Mouse (Mus musculus) heart, adult 2 months (tissue): ENCODE data around the gene Kank2. TPM values are rescaled to one million over a fixed set of nuclear protein-coding genes. Genes with fewer than 3 reads are reported as not detected.
A peak's percentile ranks its signal among the peaks of the same experiment; 100 is the strongest.
"Not testable (repeated sequence)": the region's sequence is repeated elsewhere in the genome, so short reads cannot be mapped to it uniquely, and the experiment has no call there.

ENCODE experiments used
- DNase-seq, 2 experiments: peaks; one replicate each; pipeline ENCODE4 v3.0.0; 2021
- H3K27ac ChIP-seq: fragments of 200-600 bp; 2 replicates; pipeline ENCODE4 v1.8.1; 2022
- H3K27me3 ChIP-seq: fragments of 200-500 bp; 2 replicates; pipeline ENCODE4 v1.6.1; 2012; ENCODE audit warnings: mild to moderate bottlenecking, low read length, inconsistent platforms, mixed read lengths; ENCODE audit not compliant: control insufficient read depth, insufficient read depth
- H3K36me3 ChIP-seq: fragments of 200-500 bp; 2 replicates; pipeline ENCODE4 v1.6.1; 2012; ENCODE audit warnings: low read length, inconsistent platforms; ENCODE audit not compliant: control insufficient read depth, insufficient read depth
- H3K4me1 ChIP-seq: fragments of 200-500 bp; 2 replicates; pipeline ENCODE4 v1.6.1; 2011; ENCODE audit warnings: low read length; ENCODE audit not compliant: control insufficient read depth, insufficient read depth
- H3K4me3 ChIP-seq: fragments of 200-600 bp; 2 replicates; pipeline ENCODE4 v1.8.1; 2022
- H3K79me2 ChIP-seq: fragments of 200-500 bp; replicated peaks from 2 replicates; pipeline ENCODE4 v1.6.1; 2012; ENCODE audit warnings: mild to moderate bottlenecking, inconsistent platforms, low read length, moderate library complexity, mixed read lengths; ENCODE audit not compliant: control insufficient read depth, insufficient read depth
- H3K9ac ChIP-seq: fragments of 200-500 bp; 2 replicates; pipeline ENCODE4 v1.6.1; 2012; ENCODE audit warnings: low read depth, mild to moderate bottlenecking, control low read depth, inconsistent platforms, low read length, mixed read lengths
- CTCF ChIP-seq: fragments of 200-600 bp; IDR thresholded peaks from 2 replicates; pipeline ENCODE4 v1.8.1; 2022; ENCODE audit warnings: antibody characterized with exemption, mild to moderate bottlenecking, moderate library complexity
- EP300 ChIP-seq: fragments of 200-500 bp; IDR thresholded peaks from 2 replicates; pipeline ENCODE4 v1.6.1; 2011; ENCODE audit warnings: low read depth, low read length, control low read depth; ENCODE audit not compliant: insufficient read depth
- POLR2A ChIP-seq: fragments of 200-500 bp; IDR thresholded peaks from 2 replicates; pipeline ENCODE4 v1.6.1; 2011; ENCODE audit warnings: mild to moderate bottlenecking, low read depth, low read length, control low read depth; ENCODE audit not compliant: insufficient read depth
- WGBS: fragments of 180-500 bp; shearing (Covaris S2); methylation state at CpG from one replicate; pipeline ENCODE4 v1.1.7; 2018; 5-methylcytosine and 5-hydroxymethylcytosine counted together
- intact Hi-C: fragments of 180-260 bp; cut with DNase I; formaldehyde crosslinking; loops from one replicate; pipeline ENCODE4 v1.15.1; 2025
- polyA plus RNA-seq: library from polyadenylated mRNA; depleted of rRNA; stranded (reverse); fragments of >200 nt; gene quantifications from 2 replicates; pipeline ENCODE4 v1.2.3, GENCODE M21; 2012
- total RNA-seq, 2 experiments: library from RNA; stranded (reverse); gene quantifications; 2 replicates each; pipeline ENCODE4 v1.2.3; 2021

Kank2 gene
- total and polyA plus RNA-seq, 3 experiments = 45.3 to 62.9 (median 57.3) TPM

DNA sequence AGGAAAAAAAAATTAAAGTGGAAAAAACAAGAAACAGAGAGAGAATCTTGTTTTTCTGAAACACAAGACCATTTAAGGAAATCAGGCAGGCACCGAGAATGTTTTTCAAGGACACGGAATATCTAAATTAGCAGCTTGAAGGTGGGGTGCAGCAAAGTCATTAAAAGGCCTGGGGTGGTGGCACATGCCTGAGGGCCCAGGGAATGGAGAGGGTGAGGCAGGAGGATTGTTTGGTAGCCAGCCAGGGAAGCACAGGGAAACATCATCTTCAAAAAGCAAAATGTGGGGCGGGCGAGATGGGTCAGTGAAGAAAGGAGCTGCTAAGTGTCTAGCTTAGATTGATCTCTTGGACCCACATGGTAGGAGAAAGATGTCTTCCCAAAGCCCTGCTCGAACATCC, 10.9 kb downstream of the Kank2 start:
- 64% methylated on average over 5 of the region's 5 CpGs for WGBS
- intact Hi-C loops = loop anchor here (1.0 kb wide), 1 partner anchor 17 kb away; no protein-coding TSS in a partner anchor
- TF ChIP-seq CTCF (no peak), POLR2A (no peak), EP300 (no peak)
- Histone ChIP-seq H3K79me2 (peaks cover 1% of the 10 kb centered on the region; the same call in 1 of the 2 replicates), H3K36me3 (peaks cover 8% of the 10 kb centered on the region; the same call in 1 of the 2 replicates), H3K27me3 (no peaks in the 10 kb centered on the region), H3K4me3 (no peak overlapping the region), H3K9ac (peak overlapping the region; percentile 3; the same call in 1 of the 2 replicates), H3K27ac (peak overlapping the region; percentile 47), H3K4me1 (peaks cover 16% of the 10 kb centered on the region)
- DNase-seq = no peak

DNA sequence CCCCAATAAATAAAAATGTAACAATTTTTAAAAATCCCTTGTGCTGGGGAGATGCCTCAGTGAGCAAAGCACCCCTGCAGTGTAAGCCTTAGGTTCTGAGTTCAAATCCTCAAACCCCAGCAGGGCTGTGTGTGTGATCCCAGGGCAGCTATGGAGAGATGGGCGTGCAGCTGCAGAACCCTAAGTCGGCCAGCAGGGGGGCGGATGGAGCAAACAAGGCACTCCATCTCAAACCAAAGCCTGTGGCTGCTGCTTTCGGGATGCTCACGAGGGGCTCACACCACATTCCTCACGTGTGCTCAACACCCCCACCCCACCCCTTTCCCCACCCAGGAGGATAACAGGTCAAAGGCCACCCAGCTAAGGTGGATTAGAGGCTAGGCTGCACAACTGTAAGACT, 11.6 kb downstream of the Kank2 start:
- Histone ChIP-seq H3K4me1 (peaks cover 13% of the 10 kb centered on the region), H3K36me3 (peaks cover 5% of the 10 kb centered on the region), H3K27me3 (no peaks in the 10 kb centered on the region), H3K9ac (no peak overlapping the region), H3K27ac (peak overlapping the region; percentile 33; the same call in 1 of the 2 replicates), H3K4me3 (no peak overlapping the region), H3K79me2 (peaks cover 1% of the 10 kb centered on the region; the same call in 1 of the 2 replicates)
- intact Hi-C loops = loop anchor here (1.0 kb wide), 1 partner anchor 17 kb away; no protein-coding TSS in a partner anchor
- 8% methylated on average over 6 of the region's 6 CpGs for WGBS
- TF ChIP-seq CTCF (peak; percentile 93), POLR2A (no peak), EP300 (0 out of 2 replicates have a peak, but pooled peaks have one; percentile 39)
- peak; percentile 71 to 83 for DNase-seq

DNA sequence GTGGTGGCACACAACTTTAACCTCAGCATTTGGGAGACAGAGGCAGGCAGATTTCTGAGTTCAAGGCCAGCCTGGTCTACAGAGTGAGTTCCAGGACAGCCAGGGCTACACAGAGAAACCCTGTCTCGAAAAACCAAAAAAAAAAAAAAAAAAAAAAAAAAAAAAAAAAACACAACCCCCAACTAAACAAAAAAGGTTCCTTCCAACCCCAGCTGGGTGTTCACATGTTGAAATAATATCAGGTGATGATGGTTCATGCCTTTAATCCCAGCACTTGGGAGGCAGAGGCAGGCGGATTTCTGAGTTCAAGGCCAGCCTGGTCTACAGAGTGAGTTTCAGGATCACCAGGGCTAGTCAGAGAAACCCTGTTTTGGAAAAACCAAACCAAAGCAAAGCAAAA, 12.2 kb downstream of the Kank2 start:
- H3K9ac ChIP-seq, H3K4me3 ChIP-seq, H3K79me2 ChIP-seq, intact Hi-C loops, H3K4me1 ChIP-seq, DNase-seq, H3K27ac ChIP-seq, H3K27me3 ChIP-seq, H3K36me3 ChIP-seq: not testable (repeated sequence)
- WGBS = 66% methylated on average over 2 of the region's 2 CpGs

DNA sequence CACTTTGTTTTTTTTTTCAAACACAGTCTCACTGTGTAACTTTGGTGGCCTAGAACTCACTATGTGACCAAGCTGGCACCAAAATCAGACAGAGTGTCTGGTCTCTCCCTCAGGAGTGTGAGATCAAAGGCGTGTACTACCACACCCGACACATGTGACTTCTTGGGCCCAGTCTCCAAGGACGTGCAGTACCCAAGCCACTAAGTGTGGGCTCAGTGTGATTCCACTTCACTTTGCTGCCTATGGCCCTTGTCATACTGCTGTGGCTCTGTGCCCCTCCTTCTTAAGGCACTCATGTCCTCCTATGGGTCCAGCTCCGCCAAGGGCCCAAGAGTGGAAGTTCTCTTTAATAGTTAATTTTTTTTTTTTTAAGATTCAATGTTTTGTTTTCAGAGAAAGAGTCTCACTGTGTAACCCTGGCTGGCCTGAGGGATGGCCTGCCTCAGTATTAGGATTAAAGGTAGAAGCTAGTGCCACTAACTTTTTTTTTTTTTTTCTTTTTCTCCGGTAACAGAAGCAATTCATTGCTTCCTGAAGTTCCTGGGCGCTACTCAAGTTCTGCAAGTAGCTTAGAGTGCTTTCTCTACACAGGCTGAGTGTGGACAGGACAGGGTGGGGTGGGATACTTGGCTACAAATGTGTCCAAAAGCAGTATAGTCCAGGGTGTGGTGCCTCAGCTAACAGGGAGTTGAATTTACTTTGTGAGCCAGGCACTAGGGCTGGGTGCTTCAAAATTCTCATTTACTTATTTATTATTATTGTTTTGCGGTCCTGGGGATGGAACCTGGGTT, 13.8 kb downstream of the Kank2 start:
- DNase-seq = no peak
- Histone ChIP-seq H3K27ac (peak overlapping the region; percentile 43), H3K9ac (no peak overlapping the region), H3K36me3 (no peaks in the 10 kb centered on the region; the same call in none of the 2 replicates), H3K27me3 (no peaks in the 10 kb centered on the region), H3K4me3 (no peak overlapping the region), H3K4me1 (peaks cover 9% of the 10 kb centered on the region), H3K79me2 (no peaks in the 10 kb centered on the region; the same call in 1 of the 2 replicates)
- WGBS = 54% methylated on average over 7 of the region's 7 CpGs
- intact Hi-C loops = loop anchor here (2.0 kb wide), 1 partner anchor 16 kb away; no protein-coding TSS in a partner anchor
- TF ChIP-seq EP300 (peak; percentile 50; the same call in 1 of the 2 replicates), CTCF (no peak)

DNA sequence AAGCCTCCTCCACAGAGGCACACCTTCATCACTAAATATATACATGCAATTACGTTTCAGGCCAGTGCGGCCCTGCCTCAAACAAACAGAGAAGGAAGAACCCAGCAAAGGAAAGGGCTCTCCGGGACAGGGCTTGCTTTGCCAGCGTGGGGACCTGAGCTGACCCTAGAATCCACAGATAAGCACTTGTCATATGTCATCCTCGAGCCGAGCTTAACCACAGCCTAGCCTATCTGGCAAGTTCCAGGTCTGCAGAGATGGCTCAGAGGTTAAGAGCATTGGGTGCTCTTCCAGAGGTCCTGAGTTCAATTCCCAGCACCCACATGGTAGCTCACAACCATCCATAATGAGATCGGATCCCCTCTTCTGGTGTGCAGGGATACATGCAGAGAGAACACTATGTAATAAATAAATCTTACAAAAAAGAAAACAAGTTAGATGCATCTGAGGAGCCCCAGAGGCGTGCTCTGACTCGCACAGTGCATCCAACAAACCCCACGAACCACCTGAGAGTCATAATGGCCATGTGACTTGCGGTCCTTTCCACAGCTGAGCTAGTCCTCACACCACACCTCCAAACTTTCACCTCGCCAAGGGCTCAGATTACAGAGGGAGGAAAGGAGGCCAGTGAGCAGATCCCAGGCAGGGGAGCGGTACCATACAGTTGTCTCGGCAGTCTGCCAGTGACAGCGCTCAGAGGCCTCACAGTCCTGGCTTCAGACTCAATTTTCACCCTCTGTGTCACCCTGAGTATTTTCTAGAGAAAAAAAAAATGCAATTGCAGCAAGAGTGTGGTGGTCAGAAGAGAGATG, 16.7 kb downstream of the Kank2 start:
- intact Hi-C loops = no loop called here
- 50% methylated on average over 15 of the region's 15 CpGs for WGBS
- Histone ChIP-seq H3K27ac (peak overlapping the region; percentile 13; the same call in 1 of the 2 replicates), H3K36me3 (no peaks in the 10 kb centered on the region; the same call in 1 of the 2 replicates), H3K4me3 (no peak overlapping the region), H3K9ac (no peak overlapping the region), H3K79me2 (no peaks in the 10 kb centered on the region; the same call in 1 of the 2 replicates), H3K4me1 (peaks cover 4% of the 10 kb centered on the region), H3K27me3 (no peaks in the 10 kb centered on the region)
- TF ChIP-seq CTCF = no peak
- TF ChIP-seq EP300 = peak; percentile 80
- peak in 1 of 2 experiments; percentile 64 for DNase-seq

DNA sequence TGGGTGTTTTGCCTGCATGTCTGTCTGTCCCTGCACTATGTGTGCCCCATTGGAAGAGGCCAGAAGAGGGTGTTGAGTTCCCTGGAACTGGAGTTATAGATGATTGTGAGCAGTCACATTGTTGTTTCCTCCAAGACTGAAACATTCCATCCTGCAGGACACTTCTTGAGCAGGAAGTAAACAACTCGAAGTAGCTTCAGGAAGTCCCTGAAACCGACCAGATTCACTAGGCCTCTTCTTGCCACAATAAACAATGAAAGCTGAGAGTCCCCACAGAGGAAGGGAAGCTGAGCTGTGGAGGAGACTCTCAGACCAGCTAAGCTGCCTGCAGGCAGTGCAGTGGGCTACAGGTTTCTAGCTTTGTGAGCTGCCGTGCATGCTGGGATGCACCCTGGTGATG, 20.8 kb downstream of the Kank2 start:
- TF ChIP-seq CTCF = no peak
- TF ChIP-seq POLR2A = no peak
- TF ChIP-seq EP300 = no peak

More for the DNA sequence above, 20.8 kb downstream of the Kank2 start:
- WGBS = 78% methylated on average over 3 of the region's 3 CpGs
- Histone ChIP-seq H3K4me3 (no peak overlapping the region), H3K4me1 (peaks cover 1% of the 10 kb centered on the region; the same call in 1 of the 2 replicates), H3K36me3 (no peaks in the 10 kb centered on the region; the same call in 1 of the 2 replicates), H3K27ac (no peak overlapping the region), H3K27me3 (no peaks in the 10 kb centered on the region), H3K79me2 (no peaks in the 10 kb centered on the region), H3K9ac (no peak overlapping the region)
- no peak for DNase-seq
- intact Hi-C loops = no loop called here
